Mouse (Mus musculus): ENCODE measurements around the gene Phc2. TPM values are rescaled to one million over a fixed set of nuclear protein-coding genes. Genes with fewer than 3 reads are reported as not detected.
A peak's percentile ranks its signal among the peaks of the same experiment; 100 is the strongest.
"Not testable (repeated sequence)": the region's sequence is repeated elsewhere in the genome, so short reads cannot be mapped to it uniquely, and the experiment has no call there.

The Phc2 gene
- 20.8 and 30.0 TPM in 2 replicates for polyA plus RNA-seq (2016; fragmentation: Nextera tagmentation; extraction: Ambion mirVana)

- Histone ChIP-seq H3K4me3 (peak within 1 kb of the TSS; percentile 81), H3K4me1 (peaks cover 27% of the 10 kb centered on the region), H3K27me3 (ENCODE audit: low read depth, poor library complexity, severe bottlenecking) (peaks cover 41% of the 10 kb centered on the region), H3K9me3 (replicated peaks) (no peaks in the 10 kb centered on the region), H3K36me3 (no peaks in the 10 kb centered on the region), H3K27ac (replicated peaks) (peak within 1 kb of the TSS; percentile 78)
- DNase-seq (ENCODE audit: low spot score) = peak; percentile 95
- WGBS = under 1% methylated on average over 83 of the region's 85 CpGs
Observed at GRCm38 (mm10) chr4:128654505-128655381, at the start of gene Phc2. Gene Phc2, plus strand, starts transcription at chr4:128654702.

- H3K36me3 ChIP-seq = peaks cover 35% of the 10 kb centered on the region
- 94% methylated on average over 7 of the region's 7 CpGs for WGBS
Observed at GRCm38 (mm10) chr4:128606586-128606985, 47.9 kb upstream of the Phc2 start.

GRCm38 (mm10) chr4:128607661-128608060 is 46.8 kb upstream of the Phc2 start:
- Histone ChIP-seq H3K4me3 (no peak overlapping the region), H3K27ac (replicated peaks) (no peak overlapping the region), H3K4me1 (peaks cover 22% of the 10 kb centered on the region), H3K27me3 (ENCODE audit: low read depth, poor library complexity, severe bottlenecking) (no peaks in the 10 kb centered on the region), H3K36me3 (peaks cover 25% of the 10 kb centered on the region), H3K9me3 (replicated peaks) (no peaks in the 10 kb centered on the region)
- no peak for DNase-seq (ENCODE audit: low spot score)
- WGBS = 92% methylated on average over 11 of the region's 11 CpGs

More at GRCm38 (mm10) chr4:128606586-128606985, 47.9 kb upstream of the Phc2 start:
- Histone ChIP-seq H3K9me3 (replicated peaks) (no peaks in the 10 kb centered on the region), H3K27me3 (ENCODE audit: low read depth, poor library complexity, severe bottlenecking) (no peaks in the 10 kb centered on the region), H3K4me1 (peaks cover 22% of the 10 kb centered on the region), H3K27ac (replicated peaks) (no peak overlapping the region), H3K4me3 (no peak overlapping the region)
- DNase-seq (ENCODE audit: low spot score) = no peak

- H3K4me1 ChIP-seq = peaks cover 22% of the 10 kb centered on the region
- peak overlapping the region; percentile 90 for H3K27ac ChIP-seq (replicated peaks)
- no peak for DNase-seq (ENCODE audit: low spot score)
- 10% methylated on average over 27 of the region's 27 CpGs for WGBS
- H3K9me3 ChIP-seq (replicated peaks) = no peaks in the 10 kb centered on the region
- H3K4me3 ChIP-seq = peak overlapping the region; percentile 76
- 0 out of 2 replicates have a peak, but pooled peaks cover under 1% of the 10 kb centered on the region for H3K27me3 ChIP-seq (ENCODE audit: low read depth, poor library complexity, severe bottlenecking)
- peaks cover 7% of the 10 kb centered on the region for H3K36me3 ChIP-seq
Observed at GRCm38 (mm10) chr4:128609276-128609924, 45.1 kb upstream of the Phc2 start.

GRCm38 (mm10) chr4:128609925-128610402 is 44.5 kb upstream of the Phc2 start, which contains the start of gene Zscan20:
Gene Zscan20, minus strand, starts transcription at chr4:128610098.
- Histone ChIP-seq H3K9me3 (replicated peaks) (no peaks in the 10 kb centered on the region), H3K4me1 (peaks cover 22% of the 10 kb centered on the region), H3K36me3 (peaks cover 2% of the 10 kb centered on the region; the same call in 1 of the 2 replicates), H3K27ac (replicated peaks) (peak within 1 kb of the TSS; percentile 90), H3K4me3 (peak within 1 kb of the TSS; percentile 76), H3K27me3 (ENCODE audit: low read depth, poor library complexity, severe bottlenecking) (0 out of 2 replicates have a peak, but pooled peaks cover 3% of the 10 kb centered on the region)
- DNase-seq (ENCODE audit: low spot score) = peak; percentile 98
- WGBS = under 1% methylated on average over 24 of the region's 24 CpGs

GRCm38 (mm10) chr4:128610706-128611105 is 43.8 kb upstream of the Phc2 start:
- WGBS = 31% methylated on average over 10 of the region's 10 CpGs
- H3K4me1 ChIP-seq = peaks cover 25% of the 10 kb centered on the region
- peak overlapping the region; percentile 42; the same call in 1 of the 2 replicates for H3K27ac ChIP-seq (replicated peaks)
- H3K36me3 ChIP-seq = no peaks in the 10 kb centered on the region; the same call in 1 of the 2 replicates
- DNase-seq (ENCODE audit: low spot score) = no peak
- H3K27me3 ChIP-seq (ENCODE audit: low read depth, poor library complexity, severe bottlenecking) = 0 out of 2 replicates have a peak, but pooled peaks cover 6% of the 10 kb centered on the region
- peak overlapping the region; percentile 76 for H3K4me3 ChIP-seq
- H3K9me3 ChIP-seq (replicated peaks) = no peaks in the 10 kb centered on the region

- H3K4me3 ChIP-seq; H3K27ac ChIP-seq (replicated peaks); H3K9me3 ChIP-seq (replicated peaks); H3K36me3 ChIP-seq; DNase-seq (ENCODE audit: low spot score): not testable (repeated sequence)
- Histone ChIP-seq H3K4me1 (peaks cover 27% of the 10 kb centered on the region), H3K27me3 (ENCODE audit: low read depth, poor library complexity, severe bottlenecking) (peaks cover 12% of the 10 kb centered on the region; the same call in 1 of the 2 replicates)
- 78% methylated on average over 3 of the region's 3 CpGs for WGBS
Observed at GRCm38 (mm10) chr4:128611726-128612125, 42.8 kb upstream of the Phc2 start.

GRCm38 (mm10) chr4:128613326-128613725 is 41.2 kb upstream of the Phc2 start:
- Histone ChIP-seq H3K4me3 (no peak overlapping the region), H3K27me3 (ENCODE audit: low read depth, poor library complexity, severe bottlenecking) (peaks cover 22% of the 10 kb centered on the region), H3K36me3 (no peaks in the 10 kb centered on the region), H3K27ac (replicated peaks) (no peak overlapping the region), H3K9me3 (replicated peaks) (no peaks in the 10 kb centered on the region), H3K4me1 (peaks cover 33% of the 10 kb centered on the region)
- DNase-seq (ENCODE audit: low spot score) = peak; percentile 61
- 22% methylated on average over 8 of the region's 8 CpGs for WGBS

- no peak for DNase-seq (ENCODE audit: low spot score)
- Histone ChIP-seq H3K4me1 (peaks cover 22% of the 10 kb centered on the region), H3K27me3 (ENCODE audit: low read depth, poor library complexity, severe bottlenecking) (peaks cover 22% of the 10 kb centered on the region), H3K9me3 (replicated peaks) (no peaks in the 10 kb centered on the region), H3K36me3 (no peaks in the 10 kb centered on the region), H3K27ac (replicated peaks) (peak overlapping the region; percentile 25; the same call in 1 of the 2 replicates), H3K4me3 (no peak overlapping the region)
- 89% methylated on average over 14 of the region's 14 CpGs for WGBS
Observed at GRCm38 (mm10) chr4:128615761-128616160, 38.7 kb upstream of the Phc2 start.

GRCm38 (mm10) chr4:128617363-128618120 is 37.0 kb upstream of the Phc2 start:
- no peak for DNase-seq (ENCODE audit: low spot score)
- peaks cover 22% of the 10 kb centered on the region for H3K27me3 ChIP-seq (ENCODE audit: low read depth, poor library complexity, severe bottlenecking)
- H3K4me1 ChIP-seq = peaks cover 19% of the 10 kb centered on the region; the same call in 1 of the 2 replicates
- no peaks in the 10 kb centered on the region for H3K36me3 ChIP-seq
- 74% methylated on average over 17 of the region's 17 CpGs for WGBS
- H3K4me3 ChIP-seq = no peak overlapping the region
- H3K27ac ChIP-seq (replicated peaks) = no peak overlapping the region
- no peaks in the 10 kb centered on the region for H3K9me3 ChIP-seq (replicated peaks)

GRCm38 (mm10) chr4:128618246-128618911 is 36.1 kb upstream of the Phc2 start, which contains the start of gene Tlr12:
Gene Tlr12, minus strand, starts transcription at chr4:128618619.
- H3K27me3 ChIP-seq (ENCODE audit: low read depth, poor library complexity, severe bottlenecking) = peaks cover 22% of the 10 kb centered on the region
- H3K9me3 ChIP-seq (replicated peaks) = no peaks in the 10 kb centered on the region
- no peak within 1 kb of the TSS for H3K27ac ChIP-seq (replicated peaks)
- H3K4me1 ChIP-seq = peaks cover 19% of the 10 kb centered on the region; the same call in 1 of the 2 replicates
- 74% methylated on average over 15 of the region's 15 CpGs for WGBS
- no peak for DNase-seq (ENCODE audit: low spot score)
- H3K36me3 ChIP-seq = no peaks in the 10 kb centered on the region
- H3K4me3 ChIP-seq = no peak within 1 kb of the TSS

Data from midbrain, embryonic 10.5 days (tissue).